Mouse (Mus musculus) gastrocnemius, postnatal 36 days (tissue): ENCODE data around the gene Lcor. TPM values are rescaled to one million over a fixed set of nuclear protein-coding genes. Genes with fewer than 3 reads are reported as not detected.

Source experiments
- DNase-seq, 2 experiments: peaks; one replicate each; pipeline ENCODE4 v3.0.0; 2022
- intact Hi-C: fragments of 180-260 bp; cut with DNase I; formaldehyde crosslinking; loops from one replicate; pipeline ENCODE4 v1.15.1; 2025
- total RNA-seq, 2 experiments: library from RNA; stranded (reverse); gene quantifications; 2 replicates each; pipeline ENCODE4 v1.2.3; 2021

Gene Lcor
- total RNA-seq, 2 experiments from 2014 or later, result 11.2 to 12.6 TPM

DNA sequence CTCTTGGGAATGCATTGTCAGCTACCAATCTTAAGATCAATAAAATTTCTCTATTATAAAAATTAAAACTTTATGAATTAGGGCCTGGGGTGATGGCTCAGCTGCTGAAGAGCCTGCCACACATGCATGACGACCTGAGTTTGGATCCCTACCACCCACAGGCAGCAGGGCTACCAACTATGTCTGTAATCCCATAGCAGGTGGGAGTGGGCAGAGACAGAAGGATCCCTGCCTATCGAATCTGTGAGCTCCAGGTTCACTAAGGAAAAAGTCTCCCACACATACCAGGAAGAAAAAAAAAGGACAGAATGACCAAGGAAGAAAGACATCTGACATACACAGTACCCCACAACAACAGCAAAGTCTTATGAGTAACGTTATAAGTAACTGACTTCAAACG, 74.5 kb downstream of the Lcor start:
- DNase-seq, result no peak
- intact Hi-C loops, result no loop called here

DNA sequence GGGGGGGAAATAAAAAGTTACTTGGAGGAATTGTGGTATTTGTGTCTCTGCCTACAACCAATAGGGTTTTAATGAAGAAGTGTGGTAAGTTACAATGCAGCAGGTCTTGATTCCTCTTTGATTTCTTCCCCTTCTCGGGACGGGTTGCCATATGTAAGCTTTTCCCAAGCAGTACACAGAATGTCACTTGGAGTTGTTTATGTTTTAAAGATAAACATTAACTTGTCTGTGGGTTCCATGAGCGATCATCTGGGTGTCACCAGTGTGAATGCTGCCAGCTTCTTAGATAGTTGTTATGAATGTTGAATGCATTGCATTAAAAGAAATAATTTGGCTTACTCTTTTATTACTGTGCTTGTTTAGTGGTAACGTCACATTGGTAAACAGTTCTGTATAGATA, 75.1 kb downstream of the Lcor start:
- no peak for DNase-seq
- intact Hi-C loops, result no loop called here

DNA sequence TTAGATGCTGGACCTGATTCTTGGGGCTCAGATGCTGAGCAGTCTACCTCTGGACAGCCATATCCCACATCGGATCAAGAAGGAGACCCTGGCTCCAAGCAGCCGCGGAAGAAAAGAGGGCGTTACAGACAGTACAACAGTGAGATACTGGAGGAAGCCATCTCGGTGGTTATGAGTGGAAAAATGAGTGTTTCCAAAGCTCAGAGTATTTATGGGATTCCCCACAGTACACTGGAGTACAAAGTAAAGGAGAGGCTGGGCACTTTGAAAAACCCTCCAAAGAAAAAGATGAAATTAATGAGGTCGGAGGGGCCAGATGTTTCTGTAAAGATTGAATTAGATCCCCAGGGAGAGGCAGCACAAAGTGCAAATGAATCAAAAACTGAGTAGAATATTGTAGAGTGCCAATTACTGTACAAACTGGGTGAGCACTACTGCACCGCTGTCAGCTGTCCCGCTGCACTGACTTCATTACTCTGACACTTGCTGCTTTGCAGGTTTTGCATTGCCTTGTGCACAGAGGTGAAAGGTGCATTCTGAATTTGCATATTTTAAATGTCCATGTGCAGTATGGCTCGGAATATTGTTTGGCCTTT, 76.6 kb downstream of the Lcor start:
- no peak for DNase-seq
- intact Hi-C loops, result no loop called here

DNA sequence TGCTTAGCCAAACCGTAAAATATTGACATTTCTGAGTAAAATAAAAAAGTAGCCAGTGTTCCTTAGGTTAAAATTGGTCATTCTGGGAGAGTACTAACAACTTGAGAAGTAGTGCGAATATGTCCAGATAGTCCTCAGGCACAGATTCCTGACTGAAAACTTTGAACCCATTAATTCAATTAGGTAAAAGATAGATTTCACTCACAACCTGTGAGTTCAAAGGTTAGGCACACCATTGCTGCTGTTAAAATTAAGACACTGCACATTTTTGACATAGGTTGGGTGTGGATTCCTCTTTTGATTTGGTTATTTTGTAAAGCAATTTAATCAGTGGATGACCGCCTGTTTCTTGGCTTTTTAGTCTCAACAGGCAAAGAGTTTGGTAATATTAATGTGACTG, 78.4 kb downstream of the Lcor start:
- DNase-seq, result no peak
- intact Hi-C loops, result no loop called here

DNA sequence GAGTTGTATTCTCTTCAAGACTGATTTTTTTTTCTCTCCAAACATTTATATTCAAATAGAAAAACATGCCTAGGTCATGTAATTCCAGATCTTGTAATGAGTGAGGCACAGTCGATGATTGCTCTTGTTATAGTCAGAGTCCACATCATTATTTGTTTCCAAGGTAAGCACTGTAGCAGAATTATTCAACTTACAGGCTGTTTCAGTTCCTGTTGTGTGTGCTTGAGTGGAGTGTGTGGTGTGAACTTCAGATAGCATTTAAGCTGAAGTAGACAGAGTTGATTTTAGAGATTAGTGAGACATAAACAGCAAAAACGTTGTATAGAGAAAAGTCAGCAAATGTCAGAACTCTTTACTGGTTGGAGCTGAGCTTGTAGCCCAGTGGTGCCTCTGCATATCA, 86.4 kb downstream of the Lcor start:
- no peak for DNase-seq
- intact Hi-C loops, result no loop called here

DNA sequence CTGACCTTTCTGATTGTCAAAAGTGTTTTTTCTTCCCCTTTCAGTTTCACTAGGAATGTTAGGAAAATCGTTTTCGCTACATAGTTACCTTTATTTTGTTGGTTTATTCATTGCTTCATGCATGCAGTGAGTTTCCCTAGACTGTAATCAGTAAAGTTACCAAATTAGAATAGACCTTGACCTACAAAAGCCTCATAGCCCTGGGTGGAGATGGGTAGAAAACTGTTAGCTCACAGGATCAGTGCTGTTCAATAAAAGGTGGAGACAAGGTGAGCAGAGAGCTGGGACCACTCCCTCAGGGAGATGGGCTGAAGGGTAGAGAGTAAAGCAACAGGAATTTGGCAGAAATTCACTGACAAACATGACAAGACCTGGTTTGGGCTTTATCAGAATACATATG, 91.3 kb downstream of the Lcor start:
- DNase-seq, result no peak
- intact Hi-C loops, result no loop called here

DNA sequence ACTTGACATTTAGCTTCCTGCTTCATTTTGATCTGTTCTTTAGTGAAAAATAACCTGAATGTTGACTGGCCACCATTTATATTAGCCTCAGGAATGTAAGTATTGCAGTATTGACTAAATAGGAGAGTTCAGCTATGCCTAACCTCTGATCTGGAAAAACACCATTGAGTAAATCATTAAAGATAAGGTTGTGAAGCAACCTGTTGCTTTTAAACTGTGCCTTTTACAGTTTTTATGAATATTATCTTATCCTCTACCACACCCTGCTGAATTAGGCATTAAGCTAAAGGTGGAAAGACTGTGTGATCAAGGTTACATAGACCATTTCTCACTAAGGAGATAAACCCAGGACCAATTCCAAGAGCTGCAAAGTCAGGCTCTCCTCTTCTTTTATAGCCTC, 95.1 kb downstream of the Lcor start:
- intact Hi-C loops, result no loop called here
- DNase-seq, result no peak

DNA sequence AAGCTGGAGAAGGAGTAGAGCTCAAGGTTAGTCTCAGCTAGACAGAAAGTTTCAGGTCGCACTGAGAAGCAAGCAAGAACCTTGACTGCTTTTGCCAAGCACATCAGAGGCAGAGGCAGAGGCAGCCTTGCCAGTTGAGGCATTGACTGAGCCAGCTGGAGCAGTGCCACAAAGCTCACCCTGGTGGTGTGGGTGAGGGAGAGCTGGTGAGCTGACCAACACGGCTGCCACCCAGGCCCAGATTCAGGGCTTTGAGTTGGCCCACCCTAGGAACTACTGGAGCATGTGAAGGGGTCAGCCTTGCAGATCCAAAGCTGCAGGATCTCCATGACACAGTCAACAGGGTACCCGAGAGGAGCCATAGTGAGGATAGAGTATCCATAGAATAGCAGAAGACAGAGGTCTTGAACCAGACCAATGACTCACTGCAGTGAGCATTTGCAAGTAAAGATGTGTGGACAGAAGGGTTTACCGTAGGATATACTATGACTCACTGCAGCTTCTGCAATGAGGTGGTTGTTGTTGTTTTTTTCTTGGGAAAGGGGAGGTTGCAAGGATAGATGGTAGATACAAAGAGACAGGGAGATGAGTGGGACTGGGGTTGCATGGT, 97.0 kb downstream of the Lcor start:
- intact Hi-C loops, result no loop called here
- DNase-seq, result no peak

DNA sequence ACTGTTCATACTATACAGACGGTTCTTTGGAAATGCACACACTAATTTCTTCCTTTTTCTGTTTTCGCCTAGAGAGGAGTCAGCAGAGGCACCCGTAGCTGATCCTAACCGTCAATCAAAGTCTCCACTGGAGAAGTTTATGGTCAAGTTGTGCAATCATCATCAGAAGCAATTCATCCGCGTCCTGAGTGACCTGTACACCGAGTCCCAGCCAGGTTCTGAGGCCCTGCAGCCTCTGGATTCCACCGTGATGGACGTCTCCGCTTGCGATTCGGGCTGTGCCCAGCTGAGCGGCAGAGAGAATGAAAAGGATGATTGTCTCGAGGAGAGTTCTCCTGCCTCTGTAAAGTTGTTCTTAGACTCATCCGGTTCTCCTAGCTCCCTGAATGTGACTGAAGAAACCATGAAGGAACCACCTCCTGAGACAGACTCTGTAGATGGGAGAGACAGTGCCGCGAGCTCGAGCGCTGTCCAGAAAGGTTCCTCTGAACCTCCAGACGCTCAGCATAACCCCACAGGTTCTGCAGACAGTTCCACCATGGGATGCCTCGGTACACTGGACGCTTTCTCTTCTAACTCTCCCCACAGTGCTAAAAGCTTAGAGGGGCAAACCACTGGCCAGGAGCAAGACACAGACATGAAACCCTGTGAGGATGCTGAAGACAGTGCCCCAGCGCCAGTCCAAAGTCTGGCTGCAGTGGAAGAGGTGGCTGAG, 99.4 kb downstream of the Lcor start, which contains the start of gene Gm340:
Gm340 (plus strand) TSS at position 665 of the 715 bp plus-strand sequence.
- no peak for DNase-seq
- intact Hi-C loops, result no loop called here

DNA sequence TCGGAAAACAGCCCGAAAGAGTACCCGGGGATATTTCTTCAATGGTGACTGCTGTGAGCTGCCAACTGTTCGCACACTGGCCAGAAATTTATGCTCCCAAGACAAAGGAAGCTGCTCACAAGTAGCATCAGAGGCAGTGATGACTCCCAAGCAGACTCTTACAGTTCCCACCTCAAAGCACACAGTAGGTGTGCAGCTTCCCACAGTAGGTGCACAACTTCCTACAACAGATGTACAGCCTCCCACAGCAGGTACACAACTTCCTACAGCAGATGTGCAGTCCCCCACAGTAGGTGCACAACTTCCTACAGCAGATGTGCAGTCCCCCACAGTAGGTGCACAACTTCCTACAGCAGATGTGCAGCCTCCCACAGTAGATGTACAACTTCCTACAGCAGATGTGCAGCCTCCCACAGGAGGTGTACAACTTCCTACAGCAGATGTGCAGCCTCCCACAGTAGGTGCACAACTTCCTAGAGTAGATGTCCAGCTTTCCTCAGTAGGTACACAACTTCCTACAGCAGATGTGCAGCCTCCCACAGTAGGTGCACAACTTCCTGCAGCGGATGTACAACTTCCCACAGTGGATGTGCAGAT, 100.6 kb downstream of the Lcor start:
- DNase-seq, result no peak
- intact Hi-C loops, result no loop called here

DNA sequence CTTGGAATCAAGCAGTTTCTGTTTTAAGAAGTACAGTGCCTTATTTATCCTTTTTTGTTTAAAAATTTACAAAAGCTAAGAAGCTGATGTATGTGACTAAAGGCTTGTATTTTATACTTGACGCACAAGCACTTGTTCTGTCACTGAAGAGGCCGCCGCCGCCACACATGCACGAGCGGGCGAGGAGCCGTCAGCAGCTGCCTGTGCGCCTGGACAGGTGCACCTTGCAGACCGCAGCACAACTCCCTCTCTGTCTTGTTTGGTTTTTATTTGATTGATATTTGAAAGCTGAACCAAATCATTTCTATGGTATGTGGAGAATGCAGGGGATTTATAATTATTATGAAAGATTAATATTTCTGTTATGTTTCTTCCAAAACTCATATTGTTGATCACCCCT, 104.3 kb downstream of the Lcor start:
- no peak for DNase-seq
- intact Hi-C loops, result no loop called here

DNA sequence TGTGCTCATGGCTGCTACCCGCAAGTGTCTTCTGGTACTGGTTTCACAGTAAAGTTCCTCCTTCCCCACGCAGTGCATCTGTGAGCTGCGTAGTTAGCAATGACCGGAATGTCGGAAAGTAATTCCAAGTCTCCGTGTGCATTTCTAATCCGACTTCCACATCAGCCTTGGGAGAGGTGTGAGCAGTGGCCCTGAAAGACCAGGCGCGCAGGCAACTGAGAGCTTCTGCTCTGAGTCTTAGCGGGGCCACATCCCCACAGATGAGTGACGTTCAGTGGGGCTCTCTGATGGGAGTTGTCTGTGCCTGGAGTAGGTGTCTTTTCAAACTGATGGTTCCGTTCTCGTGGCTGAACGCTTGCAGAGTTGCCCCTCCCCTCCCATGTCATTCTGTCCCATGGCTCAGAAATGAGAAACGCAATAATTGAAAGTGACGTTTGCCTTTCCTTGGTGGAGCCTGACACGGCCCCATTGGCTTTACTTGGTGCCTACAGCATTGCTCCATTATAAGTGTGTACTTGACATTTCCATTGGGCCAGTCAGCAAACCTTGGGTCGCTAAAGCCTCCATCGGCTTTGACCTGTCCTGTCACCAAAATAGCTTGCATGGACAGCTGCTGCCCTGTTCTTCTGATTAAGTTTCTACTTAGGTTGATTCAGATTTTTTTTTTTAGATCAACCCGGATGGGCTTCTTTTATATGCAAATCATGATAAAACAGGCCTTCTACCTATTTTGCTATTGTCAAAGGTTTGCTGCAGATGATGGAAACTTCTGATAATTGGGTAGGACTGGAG, 105.2 kb downstream of the Lcor start:
- no peak for DNase-seq
- intact Hi-C loops, result no loop called here

DNA sequence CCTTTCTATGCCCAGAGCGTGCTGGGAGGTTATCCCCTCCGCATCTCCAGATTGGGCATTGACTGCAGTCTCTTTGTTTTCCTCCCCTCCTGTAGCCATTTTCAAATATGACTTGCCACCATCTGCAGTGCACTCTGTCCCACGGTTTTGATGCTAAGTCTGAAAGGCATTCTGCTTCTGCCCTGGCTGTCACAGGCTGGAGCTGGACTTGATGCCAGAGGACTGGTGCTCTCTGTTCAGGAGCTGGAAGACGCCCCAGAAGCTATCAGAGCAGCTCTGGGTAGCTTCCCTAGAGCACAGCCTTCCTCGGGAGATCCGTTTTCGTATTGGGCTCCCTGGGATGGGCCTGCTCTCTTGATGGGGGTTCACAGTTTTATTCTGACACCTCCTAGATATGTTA, 106.6 kb downstream of the Lcor start:
- DNase-seq, result no peak
- intact Hi-C loops, result no loop called here

DNA sequence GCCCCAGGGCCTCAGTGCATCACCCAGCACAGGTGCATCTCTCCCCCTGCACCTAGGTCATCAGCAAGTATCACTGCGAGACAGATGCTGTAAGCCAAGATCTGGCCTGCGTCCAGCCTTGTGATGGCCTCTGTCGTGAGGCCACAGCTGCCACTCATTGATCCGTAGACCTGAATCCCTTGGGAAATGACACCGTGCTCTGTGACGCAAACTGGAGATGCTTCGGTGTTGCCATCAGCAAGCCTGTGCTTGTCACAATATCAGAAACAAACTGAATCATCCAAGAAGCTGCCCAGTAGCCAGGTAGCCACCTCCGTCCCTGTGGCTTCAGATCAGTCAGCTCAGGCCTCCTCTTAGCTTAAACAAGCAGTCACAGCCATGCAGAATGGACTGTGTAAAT, 107.2 kb downstream of the Lcor start:
- DNase-seq, result no peak
- intact Hi-C loops, result no loop called here

DNA sequence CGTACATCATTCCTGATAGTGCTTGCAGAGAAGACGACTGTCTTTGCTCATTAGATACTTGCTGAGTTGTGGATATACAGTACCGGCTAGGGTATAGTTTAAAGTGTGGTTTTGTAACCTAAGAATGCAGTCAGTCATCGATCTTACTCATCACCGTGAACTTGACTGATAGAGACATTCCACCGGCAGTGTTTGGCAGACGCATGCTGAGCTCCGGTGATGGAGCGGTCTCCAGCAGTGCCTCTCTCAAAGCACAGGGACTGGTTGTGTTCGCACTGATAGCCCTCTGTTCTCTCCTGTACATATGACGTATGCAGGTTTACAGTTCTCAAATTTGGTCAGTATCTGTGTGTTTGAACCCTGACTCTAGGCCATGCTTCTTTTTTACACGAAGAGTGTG, 109.4 kb downstream of the Lcor start:
- no peak for DNase-seq
- intact Hi-C loops, result no loop called here

DNA sequence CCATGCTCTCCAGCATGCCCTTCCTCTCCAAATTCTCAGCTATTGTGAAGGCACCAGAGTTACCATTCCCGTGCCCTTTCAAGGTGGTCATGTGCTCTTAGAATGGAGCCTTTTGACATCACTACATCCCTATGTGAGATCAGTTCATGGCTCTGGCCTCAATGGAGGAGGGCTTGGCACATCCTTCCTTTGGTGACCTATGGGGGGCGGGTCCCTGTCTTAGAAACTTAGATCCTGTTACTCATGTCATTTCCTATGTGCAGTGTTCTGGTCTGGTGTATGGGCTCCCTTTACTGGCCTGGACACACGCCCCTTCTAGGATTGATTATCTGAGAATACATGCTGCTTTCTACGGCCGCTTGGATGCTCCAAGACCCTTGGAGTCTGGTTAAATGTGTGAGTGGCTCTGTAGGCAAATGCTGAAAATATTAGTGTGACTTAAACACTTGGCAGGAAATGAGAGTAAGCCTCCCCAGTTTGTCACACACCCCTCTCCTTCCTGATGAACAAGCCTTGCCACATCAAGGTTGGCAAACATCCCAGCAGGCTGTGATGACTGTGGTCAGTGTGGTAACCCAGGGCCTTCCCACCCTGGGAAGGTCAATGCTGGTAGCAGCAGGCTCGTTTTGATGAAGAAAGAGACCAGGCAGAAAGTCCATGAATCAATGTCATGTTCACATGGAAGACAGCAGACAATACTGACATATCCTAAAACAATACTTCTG, 114.9 kb downstream of the Lcor start:
- DNase-seq, result peak in 1 of 2 experiments; percentile 21
- intact Hi-C loops, result no loop called here

DNA sequence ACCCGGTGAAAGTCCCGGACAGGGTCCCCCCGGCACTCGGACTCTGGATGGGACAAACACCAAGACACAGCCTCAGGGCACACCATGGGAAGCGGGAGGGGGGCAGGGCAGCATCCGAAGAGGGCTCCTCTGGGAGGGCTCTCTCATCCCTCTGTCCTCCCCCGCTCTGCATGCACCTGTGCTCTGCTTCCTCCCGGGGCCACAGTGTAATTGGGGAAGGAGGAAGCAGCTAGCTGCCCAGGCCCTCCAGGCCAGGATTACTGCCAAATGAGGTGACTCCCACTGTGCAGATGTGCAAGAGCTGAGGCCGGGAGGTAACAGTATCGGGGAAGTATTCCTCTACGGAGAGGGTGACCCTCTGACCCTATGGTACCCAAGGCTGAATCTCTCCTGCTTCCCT, 118.2 kb downstream of the Lcor start:
- no peak for DNase-seq
- intact Hi-C loops, result no loop called here

DNA sequence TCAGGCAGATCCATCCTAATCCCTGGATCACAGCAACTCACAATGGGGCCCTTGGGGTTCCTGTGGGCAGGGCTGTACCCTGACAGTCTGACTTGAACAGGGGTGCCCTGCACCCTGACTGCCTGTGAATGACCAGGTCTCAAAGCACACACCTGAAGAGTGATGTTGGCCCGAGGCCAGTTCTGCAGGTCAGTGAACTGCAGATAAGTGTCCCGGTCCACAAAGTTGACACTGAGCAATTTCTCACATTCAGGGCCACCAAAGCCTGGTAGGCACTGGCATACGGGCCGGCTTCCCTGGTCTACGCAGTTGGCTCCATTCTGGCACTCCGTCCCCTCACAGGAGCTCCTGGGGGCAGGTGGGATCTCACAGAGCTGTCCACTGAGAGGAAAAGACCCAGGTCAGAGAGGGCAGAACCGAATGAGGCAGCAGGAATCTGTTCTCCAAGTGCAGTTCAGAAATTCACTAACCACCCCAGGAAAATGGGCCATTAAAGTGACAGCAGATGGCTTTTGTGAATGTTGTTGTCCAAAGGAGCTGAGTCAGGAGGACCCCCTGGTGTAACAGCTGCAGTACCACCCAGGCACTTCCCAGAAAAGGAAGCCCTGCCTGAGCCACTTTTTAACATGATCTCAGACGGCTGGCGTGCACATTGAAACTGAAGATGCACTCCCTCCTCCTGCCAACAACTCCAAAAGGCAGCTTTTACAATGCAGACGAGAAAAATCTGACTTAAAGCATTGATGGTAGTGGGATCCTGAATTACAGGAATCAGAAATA, 124.0 kb downstream of the Lcor start:
- no peak for DNase-seq
- intact Hi-C loops, result no loop called here

DNA sequence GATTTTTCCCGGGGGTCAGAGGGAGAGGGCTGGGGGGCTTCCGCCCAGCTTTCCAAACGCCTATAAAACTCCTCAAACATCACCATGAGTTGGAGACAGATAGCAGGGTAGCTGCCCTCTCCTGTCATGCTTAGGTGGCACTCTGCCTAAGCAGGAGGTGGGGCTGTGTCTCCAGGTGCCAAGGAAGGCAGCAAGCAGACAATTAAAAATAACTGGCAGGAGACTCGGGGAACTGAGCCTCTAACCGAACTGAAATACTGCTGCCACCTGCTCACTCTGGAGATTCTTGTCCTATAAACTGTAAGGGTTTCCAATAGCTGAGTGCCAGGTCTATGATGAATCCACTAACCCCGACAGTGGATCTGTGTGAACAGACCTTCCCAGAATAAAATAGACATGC, 129.2 kb downstream of the Lcor start:
- intact Hi-C loops, result no loop called here
- no peak for DNase-seq
